Mouse (Mus musculus): ENCODE measurements around the gene Gps1. TPM values are rescaled to one million over a fixed set of nuclear protein-coding genes. Genes with fewer than 3 reads are reported as not detected.

Gps1 gene
- polyA plus RNA-seq, 1 experiment from 2014 or later = 188 TPM

- WGBS = 87% methylated on average over 6 of the region's 6 CpGs
Measured at GRCm38 (mm10) chr11:120817358-120817757, 33.3 kb downstream of the Gps1 start.

GRCm38 (mm10) chr11:120818251-120818650, 34.2 kb downstream of the Gps1 start:
- no peak for ATAC-seq (ENCODE audit: low read depth)
- peaks cover 72% of the 10 kb centered on the region for H3K36me3 ChIP-seq (ENCODE audit: control insufficient read depth, insufficient read depth, low read length)
- H3K27ac ChIP-seq (ENCODE audit: low read length) = no peak overlapping the region
- H3K9ac ChIP-seq (ENCODE audit: low read length) = no peak overlapping the region
- no peaks in the 10 kb centered on the region for H3K27me3 ChIP-seq (ENCODE audit: control insufficient read depth, insufficient read depth, low read depth, low read length)
- H3K4me2 ChIP-seq (ENCODE audit: low read depth, low read length) = no peak overlapping the region
- H3K9me3 ChIP-seq (ENCODE audit: control insufficient read depth, low read length) = no peaks in the 10 kb centered on the region
- H3K4me3 ChIP-seq (ENCODE audit: low read length) = no peak overlapping the region
- 91% methylated on average over 13 of the region's 13 CpGs for WGBS
- peaks cover 20% of the 10 kb centered on the region for H3K4me1 ChIP-seq (replicated peaks; ENCODE audit: control insufficient read depth, insufficient read depth, low read length)

More at GRCm38 (mm10) chr11:120817358-120817757, 33.3 kb downstream of the Gps1 start:
- no peak overlapping the region for H3K4me2 ChIP-seq (ENCODE audit: low read depth, low read length)
- H3K9ac ChIP-seq (ENCODE audit: low read length) = no peak overlapping the region
- peaks cover 81% of the 10 kb centered on the region for H3K36me3 ChIP-seq (ENCODE audit: control insufficient read depth, insufficient read depth, low read length)
- no peak overlapping the region for H3K4me3 ChIP-seq (ENCODE audit: low read length)
- no peak overlapping the region for H3K27ac ChIP-seq (ENCODE audit: low read length)
- H3K9me3 ChIP-seq (ENCODE audit: control insufficient read depth, low read length) = no peaks in the 10 kb centered on the region
- H3K4me1 ChIP-seq (replicated peaks; ENCODE audit: control insufficient read depth, insufficient read depth, low read length) = peaks cover 13% of the 10 kb centered on the region
- H3K27me3 ChIP-seq (ENCODE audit: control insufficient read depth, insufficient read depth, low read depth, low read length) = no peaks in the 10 kb centered on the region
- ATAC-seq (ENCODE audit: low read depth) = no peak

DNA sequence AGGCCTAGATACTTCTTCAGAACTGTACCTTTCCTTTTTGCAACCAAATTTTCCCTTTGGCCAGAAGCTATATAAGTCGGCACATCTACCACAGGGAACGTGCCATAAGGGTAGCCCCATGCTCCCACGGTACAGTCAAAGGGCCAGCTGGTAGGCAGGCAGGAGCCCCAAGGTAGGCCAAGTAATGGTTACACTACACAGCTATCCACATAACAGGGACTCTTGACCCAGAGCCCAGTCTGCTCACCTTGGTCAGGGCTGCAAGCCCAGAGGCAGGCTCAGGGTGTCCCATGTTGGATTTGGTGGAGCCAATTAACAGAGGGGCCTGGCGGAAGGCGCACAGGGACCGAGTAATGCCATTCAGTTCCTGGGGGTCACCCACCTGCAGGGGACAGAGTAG, 35.5 kb downstream of the Gps1 start:
- WGBS = 94% methylated on average over 6 of the region's 6 CpGs
- H3K36me3 ChIP-seq (ENCODE audit: control insufficient read depth, insufficient read depth, low read length) = peaks cover 60% of the 10 kb centered on the region
- H3K27me3 ChIP-seq (ENCODE audit: control insufficient read depth, insufficient read depth, low read depth, low read length) = no peaks in the 10 kb centered on the region
- no peaks in the 10 kb centered on the region for H3K9me3 ChIP-seq (ENCODE audit: control insufficient read depth, low read length)
- no peak overlapping the region for H3K4me2 ChIP-seq (ENCODE audit: low read depth, low read length)
- no peak overlapping the region for H3K4me3 ChIP-seq (ENCODE audit: low read length)
- no peak for ATAC-seq (ENCODE audit: low read depth)
- H3K9ac ChIP-seq (ENCODE audit: low read length) = no peak overlapping the region
- H3K4me1 ChIP-seq (replicated peaks; ENCODE audit: control insufficient read depth, insufficient read depth, low read length) = peaks cover 20% of the 10 kb centered on the region
- no peak overlapping the region for H3K27ac ChIP-seq (ENCODE audit: low read length)

GRCm38 (mm10) chr11:120820546-120820945, 36.5 kb downstream of the Gps1 start:
- ATAC-seq (ENCODE audit: low read depth) = no peak
- H3K36me3 ChIP-seq (ENCODE audit: control insufficient read depth, insufficient read depth, low read length) = peaks cover 51% of the 10 kb centered on the region
- H3K4me2 ChIP-seq (ENCODE audit: low read depth, low read length) = no peak overlapping the region
- H3K27me3 ChIP-seq (ENCODE audit: control insufficient read depth, insufficient read depth, low read depth, low read length) = no peaks in the 10 kb centered on the region
- H3K4me1 ChIP-seq (replicated peaks; ENCODE audit: control insufficient read depth, insufficient read depth, low read length) = peaks cover 27% of the 10 kb centered on the region
- WGBS = 87% methylated on average over 14 of the region's 14 CpGs
- no peak overlapping the region for H3K9ac ChIP-seq (ENCODE audit: low read length)
- no peaks in the 10 kb centered on the region for H3K9me3 ChIP-seq (ENCODE audit: control insufficient read depth, low read length)
- no peak overlapping the region for H3K4me3 ChIP-seq (ENCODE audit: low read length)
- H3K27ac ChIP-seq (ENCODE audit: low read length) = no peak overlapping the region

GRCm38 (mm10) chr11:120821076-120821922, 37.2 kb downstream of the Gps1 start:
- Histone ChIP-seq H3K4me2 (ENCODE audit: low read depth, low read length) (peak overlapping the region; percentile 78), H3K27ac (ENCODE audit: low read length) (no peak overlapping the region), H3K27me3 (ENCODE audit: control insufficient read depth, insufficient read depth, low read depth, low read length) (no peaks in the 10 kb centered on the region), H3K4me3 (ENCODE audit: low read length) (peak overlapping the region; percentile 82), H3K9me3 (ENCODE audit: control insufficient read depth, low read length) (no peaks in the 10 kb centered on the region), H3K4me1 (replicated peaks; ENCODE audit: control insufficient read depth, insufficient read depth, low read length) (peaks cover 27% of the 10 kb centered on the region), H3K36me3 (ENCODE audit: control insufficient read depth, insufficient read depth, low read length) (peaks cover 44% of the 10 kb centered on the region), H3K9ac (ENCODE audit: low read length) (peak overlapping the region; percentile 91)
- WGBS = 63% methylated on average over 14 of the region's 14 CpGs
- ATAC-seq (ENCODE audit: low read depth) = no peak

- WGBS = 37% methylated on average over 4 of the region's 4 CpGs
- H3K9ac ChIP-seq (ENCODE audit: low read length) = peak overlapping the region; percentile 91
- peaks cover 27% of the 10 kb centered on the region for H3K4me1 ChIP-seq (replicated peaks; ENCODE audit: control insufficient read depth, insufficient read depth, low read length)
- peak overlapping the region; percentile 82 for H3K4me3 ChIP-seq (ENCODE audit: low read length)
- H3K4me2 ChIP-seq (ENCODE audit: low read depth, low read length) = peak overlapping the region; percentile 78
- H3K27me3 ChIP-seq (ENCODE audit: control insufficient read depth, insufficient read depth, low read depth, low read length) = no peaks in the 10 kb centered on the region
- peaks cover 34% of the 10 kb centered on the region for H3K36me3 ChIP-seq (ENCODE audit: control insufficient read depth, insufficient read depth, low read length)
- ATAC-seq (ENCODE audit: low read depth) = no peak
- H3K9me3 ChIP-seq (ENCODE audit: control insufficient read depth, low read length) = no peaks in the 10 kb centered on the region
- H3K27ac ChIP-seq (ENCODE audit: low read length) = no peak overlapping the region
Measured at GRCm38 (mm10) chr11:120822321-120822720, 38.2 kb downstream of the Gps1 start.

DNA sequence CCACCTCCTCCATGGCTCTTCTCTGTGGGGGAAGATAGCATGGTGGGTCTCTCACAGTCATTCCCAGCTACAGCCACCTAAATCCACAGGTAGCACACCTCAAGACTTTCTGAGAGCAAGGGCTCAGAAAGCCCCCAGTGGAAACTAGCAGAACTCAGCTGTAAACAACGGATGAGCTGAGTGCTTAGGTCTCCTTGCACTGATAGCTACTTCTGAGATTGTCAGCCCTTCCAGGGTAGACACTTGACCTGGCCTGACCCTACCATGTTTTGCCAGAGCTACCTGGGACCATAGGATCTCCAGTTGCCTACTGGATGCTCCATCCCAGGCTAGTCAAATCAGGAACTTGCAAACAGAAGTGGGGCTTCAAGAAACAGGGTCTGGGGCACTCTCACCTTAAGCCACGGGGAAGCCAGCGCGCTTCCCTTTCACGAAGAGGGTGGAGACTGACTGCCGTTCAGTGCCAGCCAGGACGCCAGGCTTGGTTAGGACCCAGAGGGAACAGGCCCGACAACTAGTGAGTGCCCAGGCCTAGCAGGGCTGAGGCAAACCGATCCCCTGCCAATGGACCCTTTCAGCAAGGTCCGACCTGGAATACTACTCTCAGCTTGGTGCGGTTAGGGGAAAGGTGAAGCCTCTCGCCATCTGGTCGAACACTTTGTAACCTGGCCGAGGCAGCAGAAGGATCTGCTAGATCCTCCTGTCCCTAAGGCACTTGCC, 38.9 kb downstream of the Gps1 start:
- no peak for ATAC-seq (ENCODE audit: low read depth)
- Histone ChIP-seq H3K36me3 (ENCODE audit: control insufficient read depth, insufficient read depth, low read length) (peaks cover 27% of the 10 kb centered on the region), H3K4me3 (ENCODE audit: low read length) (peak overlapping the region; percentile 82), H3K4me2 (ENCODE audit: low read depth, low read length) (peak overlapping the region; percentile 78), H3K9me3 (ENCODE audit: control insufficient read depth, low read length) (no peaks in the 10 kb centered on the region), H3K9ac (ENCODE audit: low read length) (peak overlapping the region; percentile 91), H3K4me1 (replicated peaks; ENCODE audit: control insufficient read depth, insufficient read depth, low read length) (peaks cover 27% of the 10 kb centered on the region), H3K27ac (ENCODE audit: low read length) (peak overlapping the region; percentile 94), H3K27me3 (ENCODE audit: control insufficient read depth, insufficient read depth, low read depth, low read length) (no peaks in the 10 kb centered on the region)
- under 1% methylated on average over 14 of the region's 14 CpGs for WGBS

- Histone ChIP-seq H3K4me3 (ENCODE audit: low read length) (peak overlapping the region; percentile 82), H3K27ac (ENCODE audit: low read length) (peak overlapping the region; percentile 94), H3K4me1 (replicated peaks; ENCODE audit: control insufficient read depth, insufficient read depth, low read length) (peaks cover 27% of the 10 kb centered on the region), H3K4me2 (ENCODE audit: low read depth, low read length) (peak overlapping the region; percentile 78), H3K27me3 (ENCODE audit: control insufficient read depth, insufficient read depth, low read depth, low read length) (no peaks in the 10 kb centered on the region), H3K9me3 (ENCODE audit: control insufficient read depth, low read length) (no peaks in the 10 kb centered on the region), H3K9ac (ENCODE audit: low read length) (peak overlapping the region; percentile 91), H3K36me3 (ENCODE audit: control insufficient read depth, insufficient read depth, low read length) (peaks cover 21% of the 10 kb centered on the region)
- WGBS = under 1% methylated on average over 40 of the region's 40 CpGs
- ATAC-seq (ENCODE audit: low read depth) = peak; percentile 43
Measured at GRCm38 (mm10) chr11:120823551-120823947, 39.5 kb downstream of the Gps1 start.
